Mouse (Mus musculus) heart, adult 2 months (tissue): ENCODE measurements around the gene Ccdc146. TPM values are rescaled to one million over a fixed set of nuclear protein-coding genes. Genes with fewer than 3 reads are reported as not detected.
A peak's percentile ranks its signal among the peaks of the same experiment; 100 is the strongest.

Source experiments
- DNase-seq, 2 experiments: peaks; one replicate each; pipeline ENCODE4 v3.0.0; 2021
- H3K27ac ChIP-seq: fragments of 200-600 bp; 2 replicates; pipeline ENCODE4 v1.8.1; 2022
- H3K27me3 ChIP-seq: fragments of 200-500 bp; 2 replicates; pipeline ENCODE4 v1.6.1; 2012; ENCODE audit warnings: mild to moderate bottlenecking, low read length, inconsistent platforms, mixed read lengths; ENCODE audit not compliant: control insufficient read depth, insufficient read depth
- H3K36me3 ChIP-seq: fragments of 200-500 bp; 2 replicates; pipeline ENCODE4 v1.6.1; 2012; ENCODE audit warnings: low read length, inconsistent platforms; ENCODE audit not compliant: control insufficient read depth, insufficient read depth
- H3K4me1 ChIP-seq: fragments of 200-500 bp; 2 replicates; pipeline ENCODE4 v1.6.1; 2011; ENCODE audit warnings: low read length; ENCODE audit not compliant: control insufficient read depth, insufficient read depth
- H3K4me3 ChIP-seq: fragments of 200-600 bp; 2 replicates; pipeline ENCODE4 v1.8.1; 2022
- H3K79me2 ChIP-seq: fragments of 200-500 bp; replicated peaks from 2 replicates; pipeline ENCODE4 v1.6.1; 2012; ENCODE audit warnings: mild to moderate bottlenecking, inconsistent platforms, low read length, moderate library complexity, mixed read lengths; ENCODE audit not compliant: control insufficient read depth, insufficient read depth
- H3K9ac ChIP-seq: fragments of 200-500 bp; 2 replicates; pipeline ENCODE4 v1.6.1; 2012; ENCODE audit warnings: low read depth, mild to moderate bottlenecking, control low read depth, inconsistent platforms, low read length, mixed read lengths
- CTCF ChIP-seq: fragments of 200-600 bp; IDR thresholded peaks from 2 replicates; pipeline ENCODE4 v1.8.1; 2022; ENCODE audit warnings: antibody characterized with exemption, mild to moderate bottlenecking, moderate library complexity
- EP300 ChIP-seq: fragments of 200-500 bp; IDR thresholded peaks from 2 replicates; pipeline ENCODE4 v1.6.1; 2011; ENCODE audit warnings: low read depth, low read length, control low read depth; ENCODE audit not compliant: insufficient read depth
- POLR2A ChIP-seq: fragments of 200-500 bp; IDR thresholded peaks from 2 replicates; pipeline ENCODE4 v1.6.1; 2011; ENCODE audit warnings: mild to moderate bottlenecking, low read depth, low read length, control low read depth; ENCODE audit not compliant: insufficient read depth
- WGBS: fragments of 180-500 bp; shearing (Covaris S2); methylation state at CpG from one replicate; pipeline ENCODE4 v1.1.7; 2018; 5-methylcytosine and 5-hydroxymethylcytosine counted together
- intact Hi-C: fragments of 180-260 bp; cut with DNase I; formaldehyde crosslinking; loops from one replicate; pipeline ENCODE4 v1.15.1; 2025
- polyA plus RNA-seq: library from polyadenylated mRNA; depleted of rRNA; stranded (reverse); fragments of >200 nt; gene quantifications from 2 replicates; pipeline ENCODE4 v1.2.3, GENCODE M21; 2012
- total RNA-seq, 2 experiments: library from RNA; stranded (reverse); gene quantifications; 2 replicates each; pipeline ENCODE4 v1.2.3; 2021

Gene Ccdc146
- total and polyA plus RNA-seq, 3 experiments: 1.5 to 3.1 (median 2.8) TPM

- DNase-seq: peak; percentile 74 to 84
- Histone ChIP-seq H3K9ac (no peak overlapping the region), H3K27me3 (no peaks in the 10 kb centered on the region), H3K36me3 (no peaks in the 10 kb centered on the region), H3K4me3 (no peak overlapping the region), H3K79me2 (no peaks in the 10 kb centered on the region), H3K4me1 (peaks cover 6% of the 10 kb centered on the region), H3K27ac (no peak overlapping the region)
- 10% methylated on average over 4 of the region's 4 CpGs for WGBS
- peak; percentile 88 for TF ChIP-seq EP300
- TF ChIP-seq POLR2A: no peak
- TF ChIP-seq CTCF: peak; percentile 81
- intact Hi-C loops: loop anchor here (1.0 to 2.0 kb wide), 3 partner anchors 156 to 376 kb away; no protein-coding TSS in a partner anchor
Observed at GRCm38 (mm10) chr5:21265049-21265448, 159.4 kb downstream of the Ccdc146 start.

GRCm38 (mm10) chr5:21264352-21265021 is 160.0 kb downstream of the Ccdc146 start:
- H3K4me3 ChIP-seq: no peak overlapping the region
- DNase-seq: no peak
- no peaks in the 10 kb centered on the region for H3K79me2 ChIP-seq
- peaks cover 1% of the 10 kb centered on the region for H3K4me1 ChIP-seq
- TF ChIP-seq CTCF (no peak), POLR2A (no peak), EP300 (no peak)
- no peaks in the 10 kb centered on the region for H3K27me3 ChIP-seq
- no peaks in the 10 kb centered on the region for H3K36me3 ChIP-seq
- intact Hi-C loops: loop anchor here (1.0 to 2.0 kb wide), 3 partner anchors 156 to 377 kb away; no protein-coding TSS in a partner anchor
- WGBS: 91% methylated on average over 8 of the region's 8 CpGs
- H3K27ac ChIP-seq: no peak overlapping the region
- no peak overlapping the region for H3K9ac ChIP-seq

GRCm38 (mm10) chr5:21263202-21264055 is 161.0 kb downstream of the Ccdc146 start:
- WGBS: 61% methylated on average over 18 of the region's 18 CpGs
- H3K79me2 ChIP-seq: no peaks in the 10 kb centered on the region
- no peak for DNase-seq
- H3K27ac ChIP-seq: no peak overlapping the region
- TF ChIP-seq POLR2A: no peak
- no peak for TF ChIP-seq EP300
- TF ChIP-seq CTCF: no peak
- no peak overlapping the region for H3K9ac ChIP-seq
- no peaks in the 10 kb centered on the region for H3K4me1 ChIP-seq
- intact Hi-C loops: loop anchor here (2.0 kb wide), 1 partner anchor 157 kb away; no protein-coding TSS in a partner anchor
- H3K4me3 ChIP-seq: no peak overlapping the region
- H3K36me3 ChIP-seq: no peaks in the 10 kb centered on the region
- H3K27me3 ChIP-seq: no peaks in the 10 kb centered on the region

- no peak for DNase-seq
- no peaks in the 10 kb centered on the region for H3K27me3 ChIP-seq
- intact Hi-C loops: no loop called here
- no peak overlapping the region for H3K9ac ChIP-seq
- no peak overlapping the region for H3K4me3 ChIP-seq
- no peak for TF ChIP-seq EP300
- TF ChIP-seq CTCF: no peak
- H3K79me2 ChIP-seq: no peaks in the 10 kb centered on the region
- no peaks in the 10 kb centered on the region for H3K36me3 ChIP-seq
- WGBS: 49% methylated on average over 6 of the region's 6 CpGs
- no peaks in the 10 kb centered on the region for H3K4me1 ChIP-seq
- no peak overlapping the region for H3K27ac ChIP-seq
Observed at GRCm38 (mm10) chr5:21261202-21261844, 163.2 kb downstream of the Ccdc146 start.

- intact Hi-C loops: no loop called here
- WGBS: 71% methylated on average over 7 of the region's 7 CpGs
Observed at GRCm38 (mm10) chr5:21260746-21261145, 163.7 kb downstream of the Ccdc146 start.

GRCm38 (mm10) chr5:21257806-21258205 is 166.7 kb downstream of the Ccdc146 start:
- intact Hi-C loops: loop anchor here (10.0 kb wide), 2 partner anchors 243 to 343 kb away; no protein-coding TSS in a partner anchor

More at GRCm38 (mm10) chr5:21260746-21261145, 163.7 kb downstream of the Ccdc146 start:
- H3K4me3 ChIP-seq: no peak overlapping the region
- H3K27ac ChIP-seq: no peak overlapping the region
- no peak for DNase-seq
- no peaks in the 10 kb centered on the region for H3K36me3 ChIP-seq
- no peak for TF ChIP-seq CTCF
- H3K4me1 ChIP-seq: no peaks in the 10 kb centered on the region
- H3K27me3 ChIP-seq: no peaks in the 10 kb centered on the region
- no peak overlapping the region for H3K9ac ChIP-seq
- no peaks in the 10 kb centered on the region for H3K79me2 ChIP-seq

More at GRCm38 (mm10) chr5:21257806-21258205, 166.7 kb downstream of the Ccdc146 start:
- no peak for TF ChIP-seq POLR2A
- TF ChIP-seq CTCF: peak; percentile 60
- no peaks in the 10 kb centered on the region for H3K4me1 ChIP-seq
- DNase-seq: no peak
- no peak overlapping the region for H3K9ac ChIP-seq
- no peak overlapping the region for H3K27ac ChIP-seq
- H3K4me3 ChIP-seq: no peak overlapping the region
- H3K36me3 ChIP-seq: no peaks in the 10 kb centered on the region
- no peaks in the 10 kb centered on the region for H3K27me3 ChIP-seq
- WGBS: 85% methylated on average over 6 of the region's 6 CpGs
- H3K79me2 ChIP-seq: no peaks in the 10 kb centered on the region
